Mouse (Mus musculus) heart, postnatal 14 days (tissue): ENCODE data around the gene Sim2. TPM values are rescaled to one million over a fixed set of nuclear protein-coding genes. Genes with fewer than 3 reads are reported as not detected.

Source experiments
- DNase-seq, 2 experiments: peaks; one replicate each; pipeline ENCODE4 v3.0.0; 2021 to 2022
- intact Hi-C: fragments of 180-260 bp; cut with DNase I; formaldehyde crosslinking; loops from one replicate; pipeline ENCODE4 v1.15.1; 2025
- total RNA-seq, 2 experiments: library from RNA; stranded (reverse); gene quantifications; 2 replicates each; pipeline ENCODE4 v1.2.3; 2021

Gene Sim2
- total RNA-seq, 2 experiments from 2014 or later, result 0.05 TPM; not detected in 1

DNA sequence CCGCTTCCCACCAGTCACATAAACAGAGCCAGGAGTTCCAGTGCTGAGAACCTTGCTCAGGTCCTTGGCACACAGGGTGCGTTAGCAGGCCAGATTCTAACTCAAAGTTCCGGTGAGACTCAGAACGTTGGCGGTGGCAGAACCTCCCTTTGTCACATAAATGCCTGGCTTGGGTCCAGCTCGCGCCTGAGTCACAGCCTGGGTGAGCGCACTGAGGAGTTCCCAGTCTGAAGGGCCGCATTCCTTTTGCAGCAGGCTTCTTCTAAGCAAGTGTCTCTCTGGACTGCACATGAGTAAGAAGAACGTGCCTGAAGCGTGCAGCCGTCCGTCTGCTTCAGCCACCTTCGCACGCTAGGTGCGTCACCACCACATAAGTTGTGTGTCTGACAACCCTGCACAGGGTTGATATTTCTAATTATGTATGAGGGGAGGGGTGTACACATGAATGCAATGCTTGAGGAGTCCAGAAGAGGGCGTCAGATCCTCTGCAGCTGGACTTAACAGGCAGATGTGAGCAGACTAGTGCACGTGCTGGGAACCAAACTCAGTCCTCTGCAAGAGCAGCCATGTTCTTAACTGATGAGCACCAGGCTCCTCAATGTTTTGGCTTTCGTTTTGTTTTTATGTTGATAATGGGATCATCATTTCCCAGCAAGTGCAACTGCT, 9.2 kb upstream of the Sim2 start:
- intact Hi-C loops, result no loop called here
- peak in 1 of 2 experiments; percentile 31 for DNase-seq

DNA sequence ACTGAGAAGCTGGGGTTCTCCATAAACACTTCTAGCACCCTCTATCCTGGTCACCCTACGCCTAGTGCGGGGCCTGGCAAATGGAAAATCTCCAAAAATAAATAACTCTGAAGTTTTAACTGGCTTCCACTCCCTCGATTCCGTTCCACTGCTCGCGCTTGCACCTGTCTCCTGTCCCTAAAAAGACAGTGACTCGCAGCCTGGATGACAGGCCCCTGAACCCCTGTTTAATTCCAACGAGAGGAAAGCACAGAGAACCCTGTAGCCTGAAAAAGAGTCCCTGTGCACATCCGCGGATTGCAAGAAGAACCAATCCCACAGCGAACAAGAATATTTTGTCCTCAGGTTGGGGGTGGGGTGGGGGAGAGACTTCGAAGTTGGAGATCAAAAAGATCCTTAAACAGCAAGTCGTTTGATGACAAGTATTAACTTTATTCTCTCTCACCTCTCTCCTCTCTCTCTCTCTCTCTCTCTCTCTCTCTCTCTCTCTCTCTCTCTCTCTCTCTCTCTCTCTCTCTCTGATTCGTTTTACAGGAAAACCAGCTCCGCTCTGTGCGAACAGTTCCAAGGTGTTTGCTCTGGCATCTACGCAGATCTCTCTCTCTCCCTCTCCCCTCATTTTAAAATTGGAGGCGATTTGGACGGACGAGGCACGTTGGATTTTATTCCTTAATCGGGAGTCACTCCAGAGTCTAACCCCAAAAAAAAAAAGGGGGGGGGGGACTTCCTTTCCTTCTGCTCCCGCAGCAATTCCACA, 6.2 kb upstream of the Sim2 start:
- DNase-seq, result no peak
- intact Hi-C loops, result no loop called here

DNA sequence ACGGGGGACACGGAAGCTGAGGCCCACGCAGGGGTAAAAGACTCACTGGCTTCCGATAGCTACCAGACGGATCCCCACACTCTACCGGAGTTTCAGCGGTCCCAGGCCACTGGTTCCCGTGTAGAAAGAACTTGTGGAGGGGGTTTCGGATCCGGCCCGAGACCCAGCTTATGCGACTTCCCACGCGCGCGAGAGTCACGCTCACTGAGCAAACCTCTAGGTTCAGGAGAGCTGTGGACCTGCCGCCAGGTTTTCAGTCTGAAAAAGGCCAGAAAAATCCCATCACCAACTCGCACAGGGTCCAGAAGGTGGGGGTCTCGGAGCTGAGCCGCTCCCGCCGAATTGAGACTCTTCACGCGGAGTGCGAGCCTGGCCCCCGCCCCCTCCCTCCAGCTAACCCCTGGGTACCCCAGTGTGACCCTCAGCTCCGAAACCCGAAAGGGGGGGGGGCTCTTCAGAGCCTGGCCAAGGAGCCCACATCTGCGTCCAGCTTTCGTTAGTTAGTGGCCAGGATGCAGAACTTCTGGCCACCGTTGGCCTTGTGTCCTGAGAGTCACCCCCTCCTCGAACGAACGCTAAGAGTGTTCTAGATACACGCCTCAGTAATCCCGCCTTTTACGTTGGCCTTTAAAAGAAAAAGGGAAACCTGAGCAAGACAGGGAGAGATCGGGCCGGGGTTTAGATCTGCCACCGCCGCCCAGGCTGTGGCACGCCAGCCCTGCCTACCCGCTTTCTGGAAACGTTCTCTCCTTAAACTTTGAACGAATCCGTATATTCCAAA, 5.5 kb upstream of the Sim2 start:
- intact Hi-C loops, result no loop called here
- no peak for DNase-seq

- intact Hi-C loops, result no loop called here
- DNase-seq, result no peak
Measured at GRCm38 (mm10) chr16:94079856-94080555, 4.7 kb upstream of the Sim2 start.

- DNase-seq, result no peak
- intact Hi-C loops, result no loop called here
Measured at GRCm38 (mm10) chr16:94081596-94081995, 3.1 kb upstream of the Sim2 start.

DNA sequence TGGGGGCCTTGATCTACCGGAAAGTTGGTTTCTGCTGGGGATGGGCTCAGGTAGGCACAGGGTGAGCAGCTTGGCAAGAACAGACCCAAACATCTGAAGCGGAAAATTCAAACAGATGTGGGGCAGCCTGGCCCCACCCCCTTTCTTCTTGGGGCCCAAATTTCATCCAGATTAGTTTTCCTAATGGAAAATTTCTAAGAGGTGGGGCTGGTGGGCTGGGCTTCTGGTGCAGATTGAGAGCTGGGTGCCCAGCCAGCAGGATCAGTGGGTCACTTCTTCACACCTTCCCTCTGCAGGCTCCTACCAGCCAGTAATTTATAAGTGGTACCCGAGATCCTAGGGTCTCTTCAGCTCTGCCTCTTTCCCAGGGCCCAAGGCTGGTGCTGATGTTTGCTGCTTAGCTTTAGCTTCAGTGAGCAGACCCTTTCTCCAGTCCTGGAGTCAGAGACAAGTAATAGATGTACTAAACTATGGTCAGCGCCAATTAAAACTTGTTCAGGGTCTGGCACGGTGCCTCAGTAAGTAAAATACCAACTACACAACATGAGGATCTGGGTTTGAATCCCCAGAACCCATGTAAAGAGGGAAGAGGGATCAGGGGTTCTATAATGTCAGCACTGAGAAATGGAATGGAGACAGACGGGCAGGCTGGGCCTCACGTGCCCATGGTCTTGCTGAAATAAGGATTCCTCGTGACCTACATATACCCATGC, 2.6 kb upstream of the Sim2 start:
- intact Hi-C loops, result no loop called here

GRCm38 (mm10) chr16:94082960-94083847, 1.5 kb upstream of the Sim2 start:
- intact Hi-C loops, result no loop called here
- DNase-seq, result no peak

More for the DNA sequence above, 2.6 kb upstream of the Sim2 start:
- no peak for DNase-seq

DNA sequence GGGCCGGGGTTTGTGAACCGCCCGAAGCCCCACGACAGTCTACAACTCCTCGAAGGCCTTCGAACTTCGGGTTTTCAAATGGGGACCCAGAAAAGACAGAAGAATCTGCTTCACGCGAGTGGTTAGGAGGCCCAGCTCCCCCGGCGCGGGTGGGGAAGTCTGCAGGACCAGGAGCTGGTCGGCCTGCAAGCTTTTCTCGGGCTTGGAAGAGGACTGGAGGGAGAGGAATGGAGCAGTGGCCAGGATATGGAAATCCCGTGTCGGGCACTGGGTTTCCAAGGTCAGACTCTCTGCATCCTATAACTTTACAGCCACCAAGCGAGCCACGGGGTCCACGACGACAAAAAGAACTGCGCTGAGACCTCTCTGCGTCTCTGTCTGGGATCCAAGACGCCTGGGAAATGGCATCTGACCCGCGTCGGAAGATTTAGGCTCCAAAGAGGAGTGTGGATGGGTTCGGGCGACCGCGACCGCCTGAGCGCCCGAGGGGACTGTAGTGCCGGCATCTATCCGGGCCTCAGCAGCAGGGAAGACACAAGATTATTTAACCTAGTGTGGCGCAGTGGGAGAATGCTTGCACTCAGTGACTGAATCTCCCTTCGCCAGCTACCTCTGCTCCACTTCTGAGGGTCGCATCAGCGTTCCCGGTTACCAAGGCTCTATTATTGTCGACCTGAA, 744 bp upstream of the Sim2 start:
- intact Hi-C loops, result no loop called here
- no peak for DNase-seq

- intact Hi-C loops, result no loop called here
- DNase-seq, result no peak
Measured at GRCm38 (mm10) chr16:94085603-94086285, 1.0 kb downstream of the Sim2 start.

DNA sequence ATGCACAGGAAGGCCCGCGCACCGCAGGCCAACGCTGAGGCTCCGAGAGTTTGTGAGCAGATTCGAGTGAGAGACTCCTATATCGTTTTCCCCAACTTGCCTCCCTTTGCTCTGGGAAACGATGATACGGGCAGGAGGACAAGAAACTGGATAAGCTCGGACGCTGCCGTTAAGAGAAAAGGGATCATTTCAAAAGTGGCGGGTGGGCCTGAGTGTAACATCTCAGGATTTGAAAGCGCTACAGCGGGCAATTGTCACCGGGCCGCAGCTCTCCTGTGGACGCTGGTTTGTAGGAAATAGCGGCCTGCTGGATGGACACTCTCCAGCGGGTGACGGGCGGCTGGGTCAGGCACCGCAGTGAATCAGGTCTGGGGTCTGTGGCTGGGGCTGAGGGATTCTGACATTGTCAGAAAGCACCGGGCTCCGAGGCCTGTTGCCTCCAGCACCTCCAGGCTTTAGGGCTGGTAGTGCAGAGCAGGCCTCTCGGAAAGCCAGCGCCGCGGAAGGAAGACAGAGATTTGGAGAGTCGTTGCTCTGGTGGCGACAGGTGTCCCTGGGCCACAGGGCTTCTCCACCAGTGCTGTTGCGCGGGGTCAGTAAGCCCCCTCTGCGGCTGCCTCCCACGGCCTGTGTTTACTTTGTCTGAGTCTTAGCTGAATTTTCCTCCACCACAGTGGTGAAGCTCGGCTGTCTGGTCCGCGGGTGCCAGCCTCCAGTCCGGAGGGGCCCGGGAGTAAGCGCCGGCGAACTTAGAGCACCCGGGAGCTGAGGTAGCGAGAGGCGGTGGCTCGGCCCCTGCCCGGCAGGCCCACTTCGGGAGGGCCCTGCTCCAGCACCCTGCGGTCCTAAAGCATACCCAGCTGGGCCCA, 2.2 kb downstream of the Sim2 start:
- no peak for DNase-seq
- intact Hi-C loops, result no loop called here

DNA sequence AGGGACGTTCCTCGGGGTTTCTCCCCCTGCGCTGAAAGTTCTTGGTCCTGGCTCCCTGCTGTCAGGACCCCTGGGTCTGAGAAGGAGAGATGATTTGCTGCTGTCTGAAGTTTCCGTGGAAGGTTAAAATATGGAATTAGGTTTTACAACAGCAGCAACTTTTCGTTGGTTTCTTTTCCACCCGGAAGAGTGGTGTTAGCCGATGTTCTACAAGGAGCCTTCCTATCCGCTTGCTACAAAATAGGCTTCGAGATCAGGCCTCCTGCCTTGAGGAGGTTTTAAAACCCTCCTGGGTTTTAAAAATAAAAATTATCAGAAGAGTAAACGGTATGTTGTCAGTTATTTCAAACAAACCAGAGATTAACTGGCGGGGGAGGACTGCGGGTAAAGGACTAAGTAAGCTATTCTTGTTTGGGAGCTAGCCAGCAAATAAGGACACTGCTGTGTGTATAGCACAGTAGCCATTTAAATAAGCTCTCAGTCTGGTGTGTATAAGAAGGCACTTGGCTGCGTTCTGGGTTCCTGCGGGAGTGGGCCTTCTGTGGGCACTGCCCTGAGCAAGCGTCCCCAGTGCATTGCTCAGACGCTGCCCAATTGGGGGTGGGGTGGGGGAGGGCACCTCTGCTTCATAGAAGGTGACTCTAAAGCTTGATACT, 3.0 kb downstream of the Sim2 start:
- intact Hi-C loops, result no loop called here
- DNase-seq, result no peak

DNA sequence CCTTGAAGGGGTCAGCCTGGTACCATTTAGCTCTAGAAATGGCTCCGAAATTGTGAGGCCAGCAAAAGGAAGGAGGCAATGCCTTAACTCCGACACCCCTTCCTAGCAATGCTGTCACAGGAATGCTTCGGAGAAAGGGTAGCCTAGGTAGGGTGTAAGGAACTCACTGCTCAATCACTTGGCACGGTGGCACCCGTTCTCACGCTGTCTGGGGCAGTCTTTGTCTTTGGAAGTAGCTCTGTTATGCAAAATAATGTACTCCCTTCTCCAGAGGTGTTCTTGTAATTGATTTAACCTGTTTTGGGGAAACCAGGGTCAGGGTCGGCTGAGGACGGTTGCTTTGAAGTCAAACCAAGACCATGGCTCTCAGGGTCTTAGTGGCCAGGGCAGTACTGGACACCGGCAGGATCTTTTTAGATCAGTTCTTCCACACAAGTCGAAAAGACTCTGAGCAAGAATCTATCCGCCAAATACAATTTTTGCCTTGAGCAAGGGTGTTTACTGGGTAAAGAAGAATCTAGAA, 3.6 kb downstream of the Sim2 start:
- no peak for DNase-seq
- intact Hi-C loops, result no loop called here

DNA sequence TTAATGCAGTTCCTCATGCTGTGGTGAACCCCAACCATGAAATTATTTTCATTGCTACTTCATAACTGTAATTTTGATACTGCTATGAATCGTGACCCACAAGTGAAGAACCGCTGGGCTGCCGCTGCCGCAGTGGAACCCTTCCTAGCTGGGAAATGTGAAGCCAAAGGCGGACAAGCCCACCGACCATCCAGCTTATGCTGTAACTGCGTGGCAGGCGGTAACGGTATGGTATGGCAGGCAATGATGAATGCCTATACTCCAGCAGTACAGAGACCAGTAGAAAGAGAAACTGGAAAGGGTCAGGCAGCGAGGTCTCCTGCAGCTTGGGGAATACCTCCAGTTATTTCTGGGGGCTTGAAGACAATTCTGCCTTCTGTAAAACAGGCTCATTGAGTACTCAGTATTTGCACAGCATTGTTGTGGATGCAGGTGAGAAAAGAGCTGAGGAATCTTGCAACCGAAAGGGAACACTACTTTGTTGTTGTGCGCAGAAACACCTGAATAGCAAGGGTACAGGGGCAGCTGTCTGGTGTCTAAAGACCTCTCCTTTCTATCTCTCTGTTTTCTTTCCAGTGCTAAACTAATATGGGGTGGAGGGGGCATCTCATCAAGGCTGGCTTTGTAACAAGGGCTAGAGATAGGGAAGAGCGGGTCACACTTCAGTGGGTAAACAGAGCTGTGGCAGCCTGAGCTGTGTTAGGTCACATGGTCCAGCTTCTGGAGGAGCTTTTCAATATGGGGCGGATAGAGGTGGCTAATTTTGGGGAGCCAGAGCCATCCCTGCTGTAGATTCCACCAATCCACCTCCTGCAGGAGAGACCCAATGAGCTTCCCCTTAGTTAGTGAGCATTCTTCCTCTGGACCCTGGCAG, 4.3 kb downstream of the Sim2 start:
- intact Hi-C loops, result no loop called here
- no peak for DNase-seq

GRCm38 (mm10) chr16:94092511-94093150, 7.9 kb downstream of the Sim2 start:
- no peak for DNase-seq
- intact Hi-C loops, result no loop called here
